Mouse (Mus musculus): ENCODE results near the gene Rnase12. TPM values are rescaled to one million over a fixed set of nuclear protein-coding genes. Genes with fewer than 3 reads are reported as not detected.

The Rnase12 gene
- total RNA-seq, 2 experiments from 2014 or later = not detected

DNA sequence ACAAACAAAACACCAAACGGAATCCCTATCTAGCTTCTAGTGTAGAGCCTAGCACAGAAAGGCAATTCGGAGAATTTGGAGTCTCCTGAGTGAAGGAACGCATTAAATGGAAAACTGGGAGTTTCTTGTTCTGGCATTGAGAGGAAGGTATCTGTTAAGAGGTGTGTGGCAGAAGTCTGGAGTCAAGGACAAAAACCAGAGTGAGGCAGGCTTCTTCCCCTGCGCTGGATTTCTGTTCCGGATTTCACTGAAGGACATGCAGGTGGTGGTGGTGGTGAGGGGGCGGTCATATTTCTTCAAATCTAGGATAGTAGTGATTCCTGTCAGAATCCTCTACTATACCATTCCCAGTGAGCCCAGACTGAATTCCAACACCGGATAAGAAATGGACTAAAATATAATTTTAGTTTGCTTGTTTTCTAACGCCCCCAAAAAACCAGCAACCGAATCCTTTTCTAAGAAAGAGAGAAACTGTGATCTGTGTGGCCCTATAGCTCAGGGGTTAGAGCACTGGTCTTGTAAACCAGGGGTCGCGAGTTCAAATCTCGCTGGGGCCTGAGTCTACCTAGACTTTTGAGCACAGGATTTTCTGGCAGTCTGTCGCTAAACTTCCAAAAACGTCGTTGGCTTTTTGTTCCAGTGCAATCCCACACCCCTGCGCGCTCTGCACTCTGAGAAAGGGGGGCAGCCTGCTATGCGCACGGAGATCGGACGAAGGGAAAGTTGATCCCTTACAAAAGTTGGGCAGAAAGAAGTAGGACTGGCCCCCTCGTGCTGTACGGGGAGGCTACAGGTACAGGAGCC, 30.9 kb upstream of the Rnase12 start:
- intact Hi-C loops (cut with DNase I) = loop anchor here (5.0 kb wide), 1 partner anchor 161 kb away; no protein-coding TSS in a partner anchor
- peak; percentile 65 for DNase-seq (ENCODE audit: low spot score)

- intact Hi-C loops (cut with DNase I) = loop anchor here (5.0 kb wide), 1 partner anchor 160 kb away; no protein-coding TSS in a partner anchor
- no peak for DNase-seq (ENCODE audit: low spot score)
These were observed 30.3 kb upstream of the Rnase12 start for GRCm38 (mm10) chr14:51087762-51088161.

DNA sequence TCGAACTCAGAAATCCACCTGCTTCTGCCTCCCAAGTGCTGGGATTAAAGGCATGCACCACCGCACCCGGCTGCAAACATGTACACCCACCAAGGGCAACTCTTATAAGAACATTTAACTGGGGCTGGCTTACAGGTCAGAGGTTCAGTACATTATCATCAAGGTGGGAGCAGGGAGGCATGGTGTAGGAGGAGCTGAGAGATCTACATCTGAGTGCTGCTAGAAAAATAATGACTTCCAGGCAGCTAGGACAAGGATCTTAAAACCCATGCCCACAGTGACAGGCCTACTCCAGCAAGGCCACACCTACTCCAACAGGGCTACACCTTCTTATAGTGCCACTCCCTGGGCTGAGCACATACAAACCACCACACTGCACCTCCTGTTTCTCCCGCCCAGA, 28.4 kb upstream of the Rnase12 start:
- no peak for DNase-seq (ENCODE audit: low spot score)
- intact Hi-C loops (cut with DNase I) = loop anchor here (5.0 kb wide), 1 partner anchor 159 kb away; no protein-coding TSS in a partner anchor

GRCm38 (mm10) chr14:51085086-51085485, 27.6 kb upstream of the Rnase12 start:
- no peak for DNase-seq (ENCODE audit: low spot score)
- intact Hi-C loops (cut with DNase I) = loop anchor here (5.0 kb wide), 1 partner anchor 158 kb away; no protein-coding TSS in a partner anchor

- no peak for DNase-seq (ENCODE audit: low spot score)
- intact Hi-C loops (cut with DNase I) = no loop called here
These were observed 26.3 kb upstream of the Rnase12 start for GRCm38 (mm10) chr14:51083805-51084204.

DNA sequence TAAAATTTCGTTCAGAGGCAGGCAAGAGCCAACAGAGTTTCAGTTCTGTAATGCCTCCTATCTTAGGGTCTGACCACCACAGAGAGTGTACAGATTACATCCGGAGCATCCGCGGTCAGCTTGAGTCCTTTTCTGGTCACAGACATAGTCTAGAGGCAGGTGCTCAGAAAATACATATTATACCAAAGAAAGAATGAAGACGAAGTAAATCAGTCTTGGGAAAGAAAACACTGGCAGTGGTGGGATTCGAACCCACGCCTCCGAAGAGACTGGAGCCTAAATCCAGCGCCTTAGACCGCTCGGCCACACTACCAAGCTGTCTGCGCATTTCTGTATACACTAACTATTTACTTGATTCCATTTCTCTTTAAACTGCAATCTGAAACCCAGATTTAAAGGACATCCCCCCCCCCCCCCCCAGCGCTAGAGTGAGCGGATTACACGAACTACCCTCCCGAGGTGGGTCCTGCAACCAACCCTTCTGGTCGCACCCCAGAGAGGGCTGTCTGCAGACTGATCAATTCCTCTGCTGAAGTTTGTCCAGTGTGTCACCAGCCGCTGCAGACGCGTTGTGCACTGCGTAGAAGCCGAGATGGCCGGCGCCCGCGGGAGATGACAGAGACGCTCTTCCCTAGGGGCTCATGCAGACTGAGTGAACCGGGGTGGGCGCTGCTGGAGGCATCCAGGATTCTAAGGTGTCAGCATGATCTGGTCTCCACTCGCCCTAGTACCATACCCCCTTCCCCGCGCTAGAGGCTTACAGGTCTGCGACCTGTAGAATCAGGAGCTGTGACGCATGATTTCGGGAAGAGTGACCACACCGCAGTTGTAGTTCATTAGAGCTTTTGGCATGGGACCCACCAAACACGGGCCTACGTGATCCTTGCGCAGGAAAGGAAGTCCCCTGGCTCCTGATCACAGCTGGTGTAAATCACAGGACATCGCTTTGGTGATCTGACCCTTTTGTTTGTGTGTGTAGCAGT, 25.4 kb upstream of the Rnase12 start:
- intact Hi-C loops (cut with DNase I) = no loop called here
- DNase-seq (ENCODE audit: low spot score) = no peak

DNA sequence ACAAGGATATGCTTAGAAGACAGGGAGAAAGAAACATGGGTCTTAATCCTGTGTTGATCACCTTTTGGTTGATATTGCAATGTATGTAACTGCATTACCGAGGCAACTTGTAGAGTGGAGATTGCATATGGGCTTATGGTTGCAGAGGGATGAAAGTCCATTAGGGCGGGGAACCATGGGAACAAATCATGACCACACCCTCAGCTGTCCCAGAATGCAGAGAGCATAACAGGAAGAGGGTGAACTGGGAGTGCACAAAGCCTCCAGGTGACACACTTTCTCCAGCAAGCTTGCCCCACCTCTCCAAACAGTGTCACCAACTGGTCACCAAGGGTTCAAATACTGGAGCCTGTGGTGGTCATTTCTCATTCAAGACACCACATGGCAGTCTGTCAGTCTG, 23.6 kb upstream of the Rnase12 start:
- intact Hi-C loops (cut with DNase I) = no loop called here
- no peak for DNase-seq (ENCODE audit: low spot score)

DNA sequence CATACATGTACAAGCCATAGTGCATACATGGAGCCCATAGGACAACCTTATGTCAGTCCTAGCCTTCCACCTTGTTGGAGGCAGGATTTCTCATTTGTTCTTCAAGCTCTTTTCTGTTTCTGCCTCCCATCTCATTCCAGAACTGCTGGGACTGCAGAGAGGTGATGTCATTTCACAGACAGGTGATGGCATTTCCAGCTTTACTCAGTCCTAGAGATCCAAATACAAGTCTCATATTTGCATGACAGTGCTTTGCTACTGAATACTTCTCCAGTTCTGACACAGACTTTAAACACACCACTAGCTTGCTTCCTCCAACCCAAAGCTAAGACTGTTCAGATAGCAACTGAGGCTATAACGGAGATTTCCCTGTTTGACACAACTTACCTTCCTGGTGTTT, 21.7 kb upstream of the Rnase12 start:
- intact Hi-C loops (cut with DNase I) = no loop called here
- DNase-seq (ENCODE audit: low spot score) = no peak

GRCm38 (mm10) chr14:51074335-51074734, 16.9 kb upstream of the Rnase12 start, which contains the start of gene Olfr750:
Gene Olfr750 (minus strand): TSS chr14:51074435.
- intact Hi-C loops (cut with DNase I) = no loop called here
- no peak for DNase-seq (ENCODE audit: low spot score)

DNA sequence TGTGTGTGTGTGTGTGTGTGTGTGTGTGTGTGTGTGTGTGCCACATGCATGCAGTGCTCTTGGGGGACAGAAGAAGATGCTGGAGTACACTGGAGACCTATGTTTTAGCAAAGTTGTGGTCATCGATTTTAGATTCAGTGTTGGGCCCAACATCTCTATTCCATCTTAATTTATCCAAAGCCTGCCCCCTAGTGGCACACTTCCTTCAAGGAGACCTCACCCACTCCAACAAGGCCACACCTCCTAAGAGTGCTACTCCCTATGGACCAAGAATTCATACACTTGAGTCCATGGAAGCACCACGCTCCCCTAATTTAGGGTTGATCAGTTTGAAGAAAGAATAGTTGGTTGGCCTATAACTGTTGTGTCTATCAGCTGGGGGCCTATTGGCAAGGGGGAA, 12.2 kb upstream of the Rnase12 start:
- intact Hi-C loops (cut with DNase I) = no loop called here
- no peak for DNase-seq (ENCODE audit: low spot score)

DNA sequence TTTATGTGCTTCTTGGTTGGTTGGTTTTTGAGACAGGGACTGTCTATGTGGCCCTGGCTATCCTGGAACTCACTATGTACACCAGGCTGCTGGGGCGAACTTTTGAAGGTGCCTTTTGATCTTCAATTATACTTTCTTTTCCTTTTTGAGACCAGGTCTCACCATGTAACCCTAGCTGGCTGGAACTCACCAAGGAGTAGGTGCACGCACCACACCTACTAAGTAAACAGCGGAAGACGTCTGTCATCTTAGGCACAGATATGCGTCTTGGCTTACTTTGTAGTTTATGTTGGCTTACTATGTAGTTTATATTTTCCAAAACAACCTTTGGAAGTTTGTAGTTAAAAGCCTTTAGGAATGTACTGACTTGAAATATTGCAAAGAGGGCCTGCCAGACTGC, 11.5 kb upstream of the Rnase12 start:
- intact Hi-C loops (cut with DNase I) = no loop called here
- no peak for DNase-seq (ENCODE audit: low spot score)

DNA sequence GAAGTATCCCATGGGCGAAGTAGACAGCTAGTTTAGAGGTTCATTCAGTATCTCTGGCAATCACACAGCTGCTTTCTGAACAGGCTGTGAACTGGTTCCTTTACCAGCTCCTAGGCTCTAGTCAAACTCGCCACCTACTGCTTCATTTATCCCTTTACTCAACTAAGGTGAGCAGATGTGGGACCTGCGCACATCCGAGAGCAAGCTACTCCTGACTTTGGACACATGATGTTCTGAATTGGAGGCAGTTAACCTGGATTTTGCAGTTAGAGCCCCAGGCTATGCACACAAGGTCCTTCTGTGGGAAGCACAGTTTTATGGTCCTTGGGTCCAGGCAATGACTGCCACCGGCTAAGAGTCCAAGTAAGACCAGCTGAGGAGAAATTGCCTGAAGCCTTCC, 3.3 kb upstream of the Rnase12 start:
- no peak for DNase-seq (ENCODE audit: low spot score)
- intact Hi-C loops (cut with DNase I) = loop anchor here (1.0 to 5.0 kb wide), 2 partner anchors 34 to 128 kb away; partner anchors contain the start of genes Pip4p1 and Pnp

DNA sequence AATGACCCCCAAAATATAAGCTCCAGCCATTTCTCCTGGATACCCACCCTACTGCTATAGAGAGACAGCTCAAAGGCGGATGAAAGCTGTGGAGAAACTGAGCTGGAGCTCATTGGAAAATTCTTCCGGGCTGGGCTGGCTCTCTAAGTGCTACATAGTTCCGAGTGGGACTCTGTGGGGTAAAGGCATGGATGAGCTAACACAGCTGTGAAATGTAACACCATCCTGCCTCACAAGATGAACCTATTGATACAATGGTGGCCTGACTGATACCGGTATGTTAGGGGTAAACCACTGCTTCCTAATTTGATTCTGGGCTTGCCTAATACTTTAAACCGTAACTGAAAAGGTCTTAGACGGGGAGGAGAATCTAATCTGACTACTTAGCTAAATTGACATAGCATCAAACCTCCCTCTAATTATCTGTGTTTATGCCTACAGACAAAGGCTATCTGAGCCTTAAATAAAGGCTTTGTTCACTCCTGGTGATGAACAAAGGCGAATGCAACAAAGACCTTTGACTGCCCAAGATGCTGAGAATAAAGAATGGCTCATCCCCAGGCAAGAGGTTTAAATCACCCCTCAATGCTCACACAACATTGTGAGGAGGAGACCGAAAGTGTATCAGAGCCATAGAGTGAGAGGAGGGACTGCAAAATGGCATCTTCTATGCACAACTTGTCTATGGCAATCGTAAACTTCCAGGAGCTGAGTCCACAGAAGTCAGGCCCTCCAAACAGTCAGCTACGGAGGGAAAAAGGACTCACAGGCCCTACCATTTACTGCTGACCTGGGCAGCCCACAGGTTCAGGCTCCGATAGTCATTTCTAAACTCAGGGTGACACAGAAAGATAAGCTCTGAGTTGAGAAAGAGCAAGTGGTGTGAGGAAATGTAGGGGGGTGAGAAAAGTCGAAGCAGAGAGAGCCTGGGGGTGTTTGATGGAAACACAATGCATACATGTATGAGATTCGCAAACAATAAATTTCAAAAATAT, 2.9 kb downstream of the Rnase12 start:
- DNase-seq (ENCODE audit: low spot score) = no peak
- intact Hi-C loops (cut with DNase I) = no loop called here

GRCm38 (mm10) chr14:51053176-51053575, 4.3 kb downstream of the Rnase12 start:
- DNase-seq (ENCODE audit: low spot score) = no peak
- intact Hi-C loops (cut with DNase I) = no loop called here

GRCm38 (mm10) chr14:51051941-51052340, 5.5 kb downstream of the Rnase12 start:
- intact Hi-C loops (cut with DNase I) = no loop called here
- DNase-seq (ENCODE audit: low spot score) = no peak

DNA sequence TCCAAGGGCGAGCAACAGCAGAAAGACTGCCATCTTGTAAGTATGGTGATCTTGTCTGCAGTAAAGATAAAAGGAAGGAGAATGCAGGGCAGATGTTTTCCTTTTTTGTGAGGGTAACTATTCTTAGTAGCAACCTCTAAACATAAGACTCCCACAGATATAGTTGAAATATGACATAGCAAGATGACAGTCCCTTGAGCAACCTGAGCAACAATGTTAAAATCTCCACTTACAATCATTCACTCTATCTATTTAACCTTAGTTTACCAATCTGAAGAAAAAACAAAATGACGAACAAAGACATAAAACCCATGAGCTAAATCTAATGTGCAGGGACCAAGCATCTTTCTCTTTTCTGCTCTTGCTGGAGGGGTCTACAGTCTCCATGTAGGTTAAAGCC, 7.4 kb downstream of the Rnase12 start, which contains the start of gene Rnase11:
TSS of gene Rnase11 (minus strand) at position 101 of the 400 bp plus-strand sequence.
- intact Hi-C loops (cut with DNase I) = no loop called here
- DNase-seq (ENCODE audit: low spot score) = no peak

GRCm38 (mm10) chr14:51047846-51048245, 9.6 kb downstream of the Rnase12 start:
- DNase-seq (ENCODE audit: low spot score) = no peak
- intact Hi-C loops (cut with DNase I) = no loop called here

- DNase-seq (ENCODE audit: low spot score) = no peak
- intact Hi-C loops (cut with DNase I) = no loop called here
These were observed 15.7 kb downstream of the Rnase12 start, which contains the start of gene Rnase9 for GRCm38 (mm10) chr14:51041769-51042168. Gene Rnase9 (minus strand): TSS chr14:51041869.

DNA sequence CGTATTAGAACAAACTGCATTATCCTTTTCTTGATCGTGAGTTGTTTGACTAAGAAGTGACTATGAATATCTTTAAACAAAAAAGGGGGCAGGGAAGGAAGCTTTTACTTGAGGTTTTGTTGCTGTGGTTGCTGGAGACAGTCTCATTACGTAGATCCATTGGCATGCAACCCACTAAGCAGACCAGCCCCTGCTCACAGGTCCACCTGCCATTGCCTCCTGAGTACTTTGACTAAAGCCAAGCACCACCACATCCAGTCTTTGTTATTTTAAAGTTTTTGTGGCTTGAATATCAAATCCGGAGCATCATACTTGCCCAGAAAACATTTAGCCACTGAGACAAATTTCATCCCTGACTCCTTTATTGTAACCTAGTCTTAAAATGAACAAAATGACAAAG, 21.2 kb downstream of the Rnase12 start:
- intact Hi-C loops (cut with DNase I) = no loop called here
- no peak for DNase-seq (ENCODE audit: low spot score)
